Mouse (Mus musculus): ENCODE data around the gene Necab3.

DNA sequence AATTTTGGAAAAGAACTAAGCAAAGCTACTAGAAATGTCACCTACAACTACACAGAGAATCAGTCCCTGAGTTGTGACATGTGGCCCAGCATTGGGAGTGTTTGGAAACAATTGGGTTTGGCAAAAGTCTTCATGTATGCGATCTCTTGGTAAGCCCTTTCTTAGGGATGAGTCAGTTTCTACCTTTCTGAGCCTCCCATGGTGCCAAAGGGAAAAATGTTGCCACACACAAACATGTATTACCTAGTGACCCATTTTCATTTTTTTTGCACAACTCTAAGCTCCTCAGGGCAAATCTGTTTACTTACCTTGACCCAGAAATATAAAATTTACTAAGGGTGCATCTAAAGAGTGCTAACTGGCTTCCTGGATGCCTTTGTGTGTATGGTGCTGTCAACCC lies 48.3 kb upstream of the Necab3 start:
- TF ChIP-seq POLR2A (IDR thresholded peaks at IDR 0.05; ENCODE audit: borderline replicate concordance, extremely low read depth, low read depth, low read length) = no peak
- no peak for TF ChIP-seq CTCF (IDR thresholded peaks at IDR 0.05; ENCODE audit: insufficient read depth, low read length)

Data from lung, adult 2 months (tissue).